Mouse (Mus musculus): Measurements from ENCODE around the gene Krtcap2.

DNA sequence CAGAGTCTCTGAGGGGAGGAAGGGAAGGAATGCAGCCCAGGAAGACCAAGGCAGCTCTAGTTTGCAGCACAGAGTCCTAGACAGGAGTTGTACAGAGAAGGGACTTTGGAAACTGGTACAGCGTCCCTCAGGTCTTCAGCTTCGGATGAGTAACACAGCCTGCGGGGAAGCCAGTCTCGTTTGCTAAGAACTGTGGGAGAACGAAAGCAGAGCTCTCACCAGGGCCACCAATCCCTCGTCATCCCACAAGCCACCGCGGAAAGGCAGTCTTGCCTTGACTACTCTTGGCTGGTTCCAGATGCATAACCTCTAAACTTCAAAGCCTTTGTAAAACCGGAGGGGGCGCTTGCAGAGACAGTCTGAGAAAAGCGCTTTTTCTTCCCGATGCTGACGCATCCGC is 53.7 kb downstream of the Krtcap2 start:
- TF ChIP-seq CTCF (conservative IDR thresholded peaks at IDR 0.05; ENCODE audit: low read length), result no peak
- TF ChIP-seq POU5F1 (IDR thresholded peaks at IDR 0.05; ENCODE audit: borderline replicate concordance, low read length), result no peak
- no peak for TF ChIP-seq NANOG (IDR thresholded peaks at IDR 0.05; ENCODE audit: borderline replicate concordance, low read length)

All from E14TG2a.4 (cell line).